Mouse (Mus musculus): Measurements from ENCODE around the gene Gm5938.

Gene Gm5938

DNA sequence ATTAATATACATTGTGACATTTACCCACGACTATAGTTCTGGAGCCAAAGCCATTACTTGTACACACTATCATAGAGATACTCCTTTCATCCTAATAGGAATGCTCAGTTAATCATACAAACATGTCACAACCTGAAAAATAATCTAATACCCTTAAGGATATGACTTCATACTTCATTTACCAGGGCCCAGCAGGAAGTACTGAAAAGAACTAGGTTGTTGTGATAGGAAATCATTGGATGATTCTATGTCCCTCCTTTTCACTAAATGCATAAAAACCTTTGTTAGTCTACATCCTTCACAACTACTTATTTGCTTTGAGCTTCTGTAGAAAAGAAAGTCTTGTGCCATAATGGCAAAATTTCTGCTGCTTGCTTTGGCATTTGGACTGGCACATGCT is at the start of gene Gm5938:
Gene Gm5938 (plus strand): TSS at position 301 of the 400 bp plus-strand sequence.
- DNase-seq: no peak

DNA sequence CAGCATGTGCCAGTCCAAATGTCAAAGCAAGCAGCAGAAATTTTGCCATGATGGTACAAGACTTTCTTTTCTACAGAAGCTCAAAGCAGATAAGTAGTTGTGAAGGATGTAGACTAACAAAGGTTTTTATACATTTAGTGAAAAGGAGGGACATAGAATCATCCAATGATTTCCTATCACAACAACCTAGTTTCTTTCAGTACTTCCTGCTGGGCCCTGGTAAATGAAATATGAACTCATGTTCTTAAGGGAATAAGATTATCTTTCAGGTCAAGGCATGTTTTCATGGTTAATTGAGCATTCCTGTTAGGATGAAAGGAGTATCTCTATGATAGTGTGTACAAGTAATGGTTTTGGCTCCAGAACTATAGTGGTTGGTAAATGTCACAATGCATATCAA is 34.0 kb upstream of the Gm5938 start, which contains the start of gene Obp1a:
Gene Obp1a (minus strand): TSS at position 101 of the 400 bp plus-strand sequence.
- no peak for DNase-seq
